Mouse (Mus musculus) liver, embryonic 14.5 days (tissue): ENCODE results near the gene Tmem86b. TPM values are rescaled to one million over a fixed set of nuclear protein-coding genes. Genes with fewer than 3 reads are reported as not detected.
A peak's percentile ranks its signal among the peaks of the same experiment; 100 is the strongest.

ENCODE experiments used
- ATAC-seq: fragments of 200-750 bp; cut with Nextera tagmentation; 2 replicates; pipeline ENCODE4 v1.8.0; 2017; ENCODE audit warnings: moderate number of reproducible peaks, mild to moderate bottlenecking, moderate library complexity; ENCODE audit not compliant: insufficient read depth
- DNase-seq, 3 experiments: peaks; one replicate each; pipeline ENCODE4 v3.0.0-alpha.2; 2012 to 2013; ENCODE audit warnings: low read depth in 3 of 3, low spot score in 3 of 3
- H3K27ac ChIP-seq: fragments of 300-500 bp; sonication (generic); 2 replicates; pipeline ENCODE4 v1.5.1; 2014; ENCODE audit warnings: moderate library complexity, mild to moderate bottlenecking, control low read depth, inconsistent platforms
- H3K27me3 ChIP-seq: fragments of 300-500 bp; sonication (generic); 2 replicates; pipeline ENCODE4 v1.6.1; 2014; ENCODE audit warnings: mild to moderate bottlenecking, low read length, moderate library complexity; ENCODE audit not compliant: control insufficient read depth, insufficient read depth
- H3K36me3 ChIP-seq: fragments of 300-500 bp; sonication (generic); replicated peaks from 2 replicates; pipeline ENCODE4 v1.6.1; 2014; ENCODE audit warnings: low read depth; ENCODE audit not compliant: control insufficient read depth, insufficient read depth
- H3K4me1 ChIP-seq, 2 experiments: fragments of 200-500 bp in 1 of 2; fragments of 300-500 bp in 1 of 2; sonication (generic) in 1 of 2; replicated peaks; 2 replicates each; pipeline ENCODE4 v1.6.1; 2012 to 2014; ENCODE audit warnings: antibody characterized with exemption in 1 of 2, inconsistent platforms in 1 of 2, low read length in 1 of 2; ENCODE audit not compliant: control insufficient read depth in 2 of 2, insufficient read depth in 2 of 2
- H3K4me2 ChIP-seq: fragments of 300-500 bp; sonication (generic); 2 replicates; pipeline ENCODE4 v1.6.1; 2014; ENCODE audit warnings: low read depth, mild to moderate bottlenecking, control low read depth, moderate library complexity
- H3K4me3 ChIP-seq, 2 experiments: fragments of 200-500 bp in 1 of 2; fragments of 300-500 bp in 1 of 2; sonication (generic) in 1 of 2; 2 replicates each; pipeline ENCODE4 v1.5.1; 2012 to 2014; ENCODE audit warnings: low read depth in 2 of 2, low read length in 2 of 2, mild to moderate bottlenecking in 2 of 2, control low read depth in 1 of 2, inconsistent platforms in 1 of 2, moderate library complexity in 1 of 2; ENCODE audit not compliant: insufficient read depth in 1 of 2
- H3K9ac ChIP-seq: fragments of 300-500 bp; sonication (generic); replicated peaks from 2 replicates; pipeline ENCODE4 v1.6.1; 2014; ENCODE audit warnings: mild to moderate bottlenecking, control low read depth, moderate library complexity
- H3K9me3 ChIP-seq: fragments of 300-500 bp; sonication (generic); 2 replicates; pipeline ENCODE4 v1.6.1; 2016; ENCODE audit warnings: low read length, mixed read lengths; ENCODE audit not compliant: control insufficient read depth
- CTCF ChIP-seq: IDR thresholded peaks from 2 replicates; pipeline ENCODE4 v1.5.1; 2016; ENCODE audit warnings: antibody characterized with exemption, low read depth, control low read depth
- EP300 ChIP-seq: IDR thresholded peaks from 2 replicates; pipeline ENCODE4 v1.6.1; 2016; ENCODE audit warnings: antibody characterized with exemption, low read depth
- WGBS: fragments of 180-500 bp; shearing (Covaris S2); extraction: QIAGEN DNeasy Blood & Tissue Kit; methylation state at CpG from one replicate; pipeline ENCODE4 v1.1.7; 2014; ENCODE audit not compliant: insufficient replicate concordance; 5-methylcytosine and 5-hydroxymethylcytosine counted together
- polyA plus RNA-seq, 2 experiments: library from polyadenylated mRNA; depleted of rRNA in 1 of 2; stranded (reverse) in 1 of 2; unstranded in 1 of 2; fragments of >200 nt; fragmentation: Nextera tagmentation in 1 of 2; extraction: Ambion mirVana in 1 of 2; gene quantifications; 2 replicates each; pipeline versions ENCODE4 v1.2.1 to v1.2.3; 2012 to 2014

Gene Tmem86b
- polyA plus RNA-seq (2012; rRNA removed) (36.4 and 51.0 TPM in 2 replicates), polyA plus RNA-seq (2014; fragmentation: Nextera tagmentation; extraction: Ambion mirVana) (30.5 and 32.9 TPM in 2 replicates)

GRCm38 (mm10) chr7:4631031-4631430 lies at the start of gene Tmem86b:
Gene Tmem86b, minus strand, starts transcription at chr7:4631422.
- WGBS = 45% methylated on average over 4 of the region's 4 CpGs
- peaks cover 51% of the 10 kb centered on the region for H3K36me3 ChIP-seq
- peak within 1 kb of the TSS; percentile 90 for H3K9ac ChIP-seq
- peaks cover 31 to 38% of the 10 kb centered on the region in 2 experiments for H3K4me1 ChIP-seq
- no peaks in the 10 kb centered on the region for H3K9me3 ChIP-seq
- TF ChIP-seq EP300 = no peak
- no peak for TF ChIP-seq CTCF
- H3K27me3 ChIP-seq = no peaks in the 10 kb centered on the region
- H3K4me3 ChIP-seq = peak within 1 kb of the TSS; percentile 69 to 71
- H3K4me2 ChIP-seq = peak within 1 kb of the TSS; percentile 95
- DNase-seq = peak; percentile 52 to 59 (median 57)
- peak within 1 kb of the TSS; percentile 99 for H3K27ac ChIP-seq
- peak; percentile 39 for ATAC-seq

GRCm38 (mm10) chr7:4675200-4675599 lies 44.0 kb upstream of the Tmem86b start:
- 76% methylated on average over 7 of the region's 7 CpGs for WGBS
- Histone ChIP-seq H3K4me1 (peaks cover 23 to 26% of the 10 kb centered on the region in 2 experiments), H3K27me3 (no peaks in the 10 kb centered on the region), H3K27ac (no peak overlapping the region), H3K9me3 (no peaks in the 10 kb centered on the region), H3K9ac (no peak overlapping the region), H3K36me3 (peaks cover 5% of the 10 kb centered on the region), H3K4me2 (no peak overlapping the region), H3K4me3 (no peak overlapping the region)
- DNase-seq (no peak), ATAC-seq (no peak)
- TF ChIP-seq EP300 = no peak
- TF ChIP-seq CTCF = no peak

DNA sequence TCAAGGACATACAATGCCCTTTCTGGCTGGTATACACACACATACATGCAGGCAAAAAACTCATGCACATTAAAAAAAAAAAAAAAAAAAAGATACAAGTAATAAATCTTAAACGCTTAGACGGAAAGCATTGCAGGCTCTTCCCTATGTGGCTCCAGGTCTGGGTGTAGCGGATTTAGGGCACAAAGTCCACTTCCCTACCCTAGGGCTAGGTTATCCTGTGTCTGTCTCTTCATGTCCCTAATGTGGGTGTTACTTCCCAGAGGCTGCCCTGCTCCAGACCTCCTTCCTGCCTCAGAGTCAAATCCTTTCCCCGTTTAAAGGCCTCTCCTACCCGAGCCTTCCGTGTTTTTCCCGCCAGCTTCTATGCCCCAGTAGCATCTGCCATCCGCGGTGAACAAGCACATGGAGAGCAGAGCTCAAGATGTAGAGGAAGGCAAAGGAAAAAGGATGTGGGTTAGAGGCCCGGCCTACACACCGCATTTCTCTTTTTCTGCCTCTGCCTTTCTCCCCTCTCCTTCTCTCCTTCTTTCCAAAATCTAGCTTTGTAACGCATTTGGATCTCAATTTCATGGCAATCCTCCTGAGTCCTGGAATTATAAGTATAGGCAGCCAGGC lies 43.0 kb upstream of the Tmem86b start:
- 79% methylated on average over 12 of the region's 12 CpGs for WGBS
- Histone ChIP-seq H3K36me3 (peaks cover 5% of the 10 kb centered on the region), H3K4me2 (no peak overlapping the region), H3K9ac (no peak overlapping the region), H3K4me1 (peaks cover 29 to 32% of the 10 kb centered on the region in 2 experiments), H3K9me3 (no peaks in the 10 kb centered on the region), H3K4me3 (no peak overlapping the region), H3K27ac (no peak overlapping the region), H3K27me3 (no peaks in the 10 kb centered on the region)
- ATAC-seq (no peak), DNase-seq (no peak)
- TF ChIP-seq EP300 (no peak), CTCF (no peak)

DNA sequence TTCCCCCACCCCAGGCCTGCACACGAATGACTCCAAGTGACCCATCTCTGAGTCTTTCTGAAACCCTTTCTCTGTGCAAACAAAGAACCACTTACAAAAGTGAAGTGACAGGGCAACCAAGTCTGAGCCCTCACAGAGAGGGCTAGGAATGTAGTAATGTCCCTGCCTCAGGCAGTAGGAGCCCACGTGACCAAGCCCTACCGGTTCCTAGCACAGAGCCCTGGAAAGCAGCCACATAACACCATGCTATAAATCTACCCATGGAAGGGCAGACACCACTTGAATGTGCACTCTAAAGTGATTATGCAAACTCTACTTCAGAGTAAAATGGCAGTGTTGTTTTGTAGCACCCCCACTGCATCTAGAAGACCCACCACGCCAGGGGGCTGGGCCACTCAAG lies 40.7 kb upstream of the Tmem86b start:
- ATAC-seq (no peak), DNase-seq (no peak)
- Histone ChIP-seq H3K4me2 (no peak overlapping the region), H3K4me1 (peaks cover 29 to 34% of the 10 kb centered on the region in 2 experiments), H3K9me3 (no peaks in the 10 kb centered on the region), H3K27me3 (no peaks in the 10 kb centered on the region), H3K9ac (no peak overlapping the region), H3K36me3 (peaks cover 2% of the 10 kb centered on the region; the same call in 1 of the 2 replicates), H3K4me3 (no peak overlapping the region), H3K27ac (no peak overlapping the region; the same call in 1 of the 2 replicates)
- WGBS = 66% methylated on average over 4 of the region's 4 CpGs
- TF ChIP-seq EP300 = no peak
- no peak for TF ChIP-seq CTCF

GRCm38 (mm10) chr7:4670655-4671255 lies 39.5 kb upstream of the Tmem86b start:
- peak overlapping the region; percentile 86 for H3K27ac ChIP-seq
- H3K36me3 ChIP-seq = peaks cover 3% of the 10 kb centered on the region; the same call in 1 of the 2 replicates
- H3K4me3 ChIP-seq = peak overlapping the region in 1 of 2 experiments; percentile 13; a peak in 1 of 4 replicates
- no peaks in the 10 kb centered on the region for H3K27me3 ChIP-seq
- DNase-seq = peak; percentile 82 to 87 (median 82)
- H3K9me3 ChIP-seq = no peaks in the 10 kb centered on the region
- no peak for TF ChIP-seq CTCF
- peak; percentile 94 for TF ChIP-seq EP300
- ATAC-seq = peak; percentile 98
- H3K9ac ChIP-seq = peak overlapping the region; percentile 38
- WGBS = 21% methylated on average over 8 of the region's 8 CpGs
- H3K4me2 ChIP-seq = peak overlapping the region; percentile 61
- H3K4me1 ChIP-seq = peaks cover 29 to 34% of the 10 kb centered on the region in 2 experiments
